Mouse (Mus musculus) thymus, postnatal 14 days (tissue): ENCODE measurements around the gene Cntln.

Source experiments
- DNase-seq: peaks from one replicate; pipeline ENCODE4 v3.0.0; 2021

Cntln gene

DNA sequence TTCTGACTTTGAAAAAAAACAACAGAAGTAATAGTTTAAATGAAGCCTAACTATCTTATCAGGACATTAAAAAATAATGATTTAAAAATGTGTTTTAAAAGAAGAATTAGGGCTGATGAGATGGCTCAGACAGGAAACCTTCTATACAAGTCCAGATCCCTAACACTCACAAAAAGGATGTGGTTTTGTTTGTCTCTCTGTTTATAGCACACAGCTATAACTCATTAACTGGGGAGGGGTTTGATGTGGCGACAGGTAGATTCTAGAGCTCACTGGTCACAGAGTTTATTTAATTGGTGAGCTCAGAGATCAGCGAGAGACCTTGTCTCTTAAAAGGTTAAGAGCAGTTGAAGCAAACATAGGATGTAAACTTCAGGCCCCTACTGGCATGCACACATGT is 175.5 kb downstream of the Cntln start:
- DNase-seq, result no peak

DNA sequence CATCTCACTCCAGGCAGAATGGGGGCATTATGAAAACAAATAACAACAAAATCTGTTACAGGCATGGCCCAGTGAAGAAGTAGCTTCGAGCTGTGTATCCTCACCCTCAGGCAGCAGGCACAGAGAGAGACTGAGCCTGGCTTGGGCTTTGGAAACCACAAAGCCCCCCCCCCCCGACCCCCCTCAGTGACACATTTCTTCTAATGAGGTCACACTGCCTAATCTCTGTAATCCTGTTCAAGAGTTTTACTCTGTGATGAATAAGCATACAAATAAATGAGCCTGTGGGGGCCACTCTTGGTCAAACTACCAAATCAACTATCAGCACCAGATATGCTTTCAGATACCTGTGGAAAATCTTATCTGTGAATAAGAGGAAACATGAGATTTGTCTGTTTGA is 177.6 kb downstream of the Cntln start:
- DNase-seq, result no peak

DNA sequence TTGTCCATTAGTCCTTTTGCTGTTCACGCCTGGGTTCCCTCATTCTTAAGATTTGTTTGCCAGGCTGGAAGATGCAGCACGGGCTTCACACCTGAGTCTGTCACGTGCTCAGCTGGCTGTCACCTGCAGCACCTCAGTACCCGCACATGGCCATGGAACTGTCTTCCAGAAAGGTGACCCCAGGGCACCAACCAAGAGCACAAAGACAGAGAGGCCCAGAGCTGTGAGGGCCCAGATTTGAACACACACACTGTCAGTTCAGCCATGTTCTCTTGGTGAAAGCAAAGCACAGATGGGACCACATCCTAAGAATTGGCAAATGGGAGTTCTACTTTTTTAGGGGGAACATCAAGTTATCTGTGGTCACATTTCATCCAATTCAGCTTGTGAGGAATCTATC is 211.9 kb downstream of the Cntln start:
- no peak for DNase-seq

DNA sequence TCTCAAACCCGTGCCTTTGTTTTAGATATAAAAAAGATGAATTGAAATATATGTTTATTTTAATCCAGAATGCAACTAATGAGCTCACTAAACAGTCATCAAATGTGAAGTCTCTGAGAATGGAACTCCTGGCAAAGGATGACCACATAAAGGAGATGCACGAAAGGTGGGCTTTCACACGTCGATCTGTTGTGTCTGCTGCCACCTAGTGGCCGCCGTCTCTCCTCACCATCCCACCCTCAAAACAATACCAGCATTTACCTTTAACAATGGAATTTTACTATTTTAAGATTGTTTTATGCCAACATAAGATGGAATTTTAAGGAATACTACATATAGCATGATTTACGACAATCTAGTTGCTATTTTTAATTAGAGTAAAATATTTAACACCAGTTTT is 212.6 kb downstream of the Cntln start:
- DNase-seq, result peak; percentile 58

DNA sequence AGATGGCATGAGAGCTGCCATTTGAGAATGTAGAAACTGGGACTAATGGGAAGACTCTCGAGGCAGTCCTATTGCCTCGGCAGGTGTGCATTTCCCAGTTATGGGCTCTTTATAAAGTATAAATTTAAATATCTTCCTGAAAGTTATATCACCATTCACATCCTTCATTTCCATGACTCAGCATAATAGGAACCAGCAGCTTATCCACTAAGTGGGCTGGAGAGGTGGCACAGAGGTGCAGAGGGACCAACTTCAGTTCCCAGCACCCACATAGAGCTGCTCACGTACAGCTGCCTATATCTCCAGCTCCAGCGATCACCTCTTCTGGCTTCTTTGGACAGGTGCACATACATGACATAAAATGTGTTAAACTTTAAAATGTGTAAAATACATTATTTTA is 218.1 kb downstream of the Cntln start:
- DNase-seq, result no peak

DNA sequence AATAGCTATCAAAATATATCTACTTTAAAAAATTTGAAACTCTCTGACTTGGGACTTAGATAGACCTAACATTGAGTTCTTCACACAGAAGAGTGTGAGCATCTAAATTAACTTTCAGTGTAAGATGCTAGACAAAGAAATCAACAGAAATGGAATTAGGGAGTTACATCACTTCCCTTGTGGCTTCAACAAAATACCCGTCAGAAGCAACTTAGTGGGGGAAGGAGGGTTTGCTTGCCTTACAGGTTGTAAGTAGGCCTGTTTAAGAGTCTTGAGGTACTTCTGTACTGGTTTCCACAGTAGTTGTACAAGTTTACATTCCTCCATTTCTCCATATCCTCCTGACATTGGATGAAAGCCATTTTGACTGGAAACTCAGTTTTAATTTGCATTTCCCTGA is 222.3 kb downstream of the Cntln start:
- no peak for DNase-seq

DNA sequence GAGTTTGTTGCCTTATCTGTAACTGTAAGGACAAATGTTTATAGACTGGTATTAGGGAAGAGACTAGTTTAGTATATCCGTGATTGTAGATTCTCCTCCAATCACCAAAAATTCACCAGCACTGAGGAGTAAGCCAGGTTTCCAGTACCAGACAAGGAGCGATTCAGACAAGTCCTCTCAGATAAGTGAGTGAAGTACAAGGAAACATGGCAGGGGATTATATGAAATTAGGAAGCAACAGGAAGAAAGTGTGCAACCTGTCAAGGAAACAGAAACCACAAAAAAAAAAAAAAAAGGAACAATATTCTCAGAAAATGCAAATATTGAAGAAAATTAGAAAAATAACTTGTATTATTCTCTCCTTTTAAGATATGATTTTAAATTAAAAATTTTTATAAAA is 222.9 kb downstream of the Cntln start:
- DNase-seq, result no peak

DNA sequence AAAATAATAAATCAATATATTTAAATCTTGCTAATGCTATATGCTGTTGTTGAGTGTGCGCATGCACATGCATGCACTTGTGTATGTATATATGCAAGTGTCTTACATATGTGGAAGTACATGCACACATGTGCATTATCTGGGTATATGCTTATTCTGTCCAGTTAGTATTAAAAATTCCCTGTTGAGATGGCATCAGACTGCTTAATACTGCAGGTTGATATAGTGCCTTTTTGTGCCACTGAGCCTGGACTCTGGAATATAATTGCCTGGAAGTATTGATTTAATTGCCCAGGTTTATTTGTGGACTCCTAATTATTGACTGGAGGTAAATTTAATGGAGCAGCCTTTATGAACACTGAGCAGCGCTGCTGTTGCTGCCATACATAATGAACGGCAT is 236.2 kb downstream of the Cntln start:
- no peak for DNase-seq

DNA sequence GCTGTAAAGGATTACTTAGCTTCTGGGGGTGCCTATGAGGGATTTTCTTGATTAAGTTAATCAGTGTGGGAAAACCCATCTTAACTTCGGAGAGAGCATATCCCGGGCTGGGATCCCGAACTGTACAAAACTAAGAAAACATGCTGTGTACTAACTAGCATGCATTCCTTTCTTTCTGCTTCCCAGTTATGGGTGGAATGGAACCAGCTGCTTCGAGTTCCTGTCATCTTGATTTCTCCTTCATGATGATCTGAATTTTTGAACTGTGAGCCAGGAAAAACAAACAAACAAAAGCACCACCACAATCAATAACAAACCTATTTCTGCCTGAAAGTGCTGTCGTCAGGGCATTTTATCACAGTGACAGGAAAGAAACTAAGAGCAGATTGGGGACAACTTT is 265.6 kb downstream of the Cntln start:
- DNase-seq, result no peak

DNA sequence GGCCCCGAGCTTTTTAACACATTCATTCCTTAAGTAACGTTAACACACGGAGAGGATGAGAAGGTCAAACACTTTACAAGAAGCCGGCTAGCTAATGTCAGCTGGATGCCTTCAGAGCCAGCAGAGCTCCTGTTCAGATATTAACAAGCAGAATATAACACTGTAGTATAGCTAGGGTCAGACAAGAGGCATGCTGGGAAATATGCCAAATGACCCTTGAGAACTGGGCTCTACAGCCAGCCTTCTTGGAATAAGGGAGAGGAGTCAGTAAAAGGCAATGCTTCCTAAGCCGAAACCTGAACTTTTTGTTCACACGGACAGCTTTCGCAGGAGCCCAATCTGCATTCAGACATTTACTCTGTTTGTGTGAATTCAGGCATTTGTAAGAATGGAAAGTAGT is 267.8 kb downstream of the Cntln start:
- DNase-seq, result no peak

DNA sequence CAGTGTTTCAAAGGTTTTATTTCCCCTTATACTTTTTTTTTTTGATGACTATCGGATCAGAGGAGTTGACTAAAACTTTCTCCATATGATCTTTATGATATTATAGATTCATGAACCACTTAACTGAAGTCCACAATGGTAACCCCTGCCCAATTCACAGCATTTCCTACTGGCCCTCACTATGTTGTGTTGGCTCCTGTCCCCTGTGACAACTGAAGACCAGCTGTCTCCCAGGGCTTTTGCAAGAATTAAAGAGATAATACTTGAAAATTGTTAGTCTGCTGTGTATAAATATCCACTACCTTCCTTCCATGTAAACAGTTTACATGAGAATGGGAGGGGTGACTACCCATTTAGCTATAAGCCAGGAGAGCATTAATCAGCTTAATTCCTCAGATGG is 270.3 kb downstream of the Cntln start:
- no peak for DNase-seq

DNA sequence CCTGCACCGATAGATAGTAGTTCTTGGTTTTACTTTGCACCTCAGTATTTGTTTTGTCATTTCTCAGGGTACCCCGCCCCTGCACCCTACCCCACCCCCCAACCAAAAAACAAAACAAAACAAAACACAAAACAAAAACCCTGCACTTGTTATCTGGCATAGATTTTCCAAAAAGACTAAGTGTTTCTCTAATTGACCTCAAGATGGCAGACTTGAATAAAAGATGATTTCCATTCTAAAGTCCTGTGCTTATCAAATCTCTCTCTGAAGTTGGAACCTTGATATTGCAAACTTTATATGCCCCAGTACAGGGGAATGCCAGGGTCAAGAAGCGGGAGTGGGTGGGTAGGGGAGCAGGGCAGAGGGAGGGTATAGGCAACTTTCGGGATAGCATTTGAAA is 277.0 kb downstream of the Cntln start:
- DNase-seq, result no peak

DNA sequence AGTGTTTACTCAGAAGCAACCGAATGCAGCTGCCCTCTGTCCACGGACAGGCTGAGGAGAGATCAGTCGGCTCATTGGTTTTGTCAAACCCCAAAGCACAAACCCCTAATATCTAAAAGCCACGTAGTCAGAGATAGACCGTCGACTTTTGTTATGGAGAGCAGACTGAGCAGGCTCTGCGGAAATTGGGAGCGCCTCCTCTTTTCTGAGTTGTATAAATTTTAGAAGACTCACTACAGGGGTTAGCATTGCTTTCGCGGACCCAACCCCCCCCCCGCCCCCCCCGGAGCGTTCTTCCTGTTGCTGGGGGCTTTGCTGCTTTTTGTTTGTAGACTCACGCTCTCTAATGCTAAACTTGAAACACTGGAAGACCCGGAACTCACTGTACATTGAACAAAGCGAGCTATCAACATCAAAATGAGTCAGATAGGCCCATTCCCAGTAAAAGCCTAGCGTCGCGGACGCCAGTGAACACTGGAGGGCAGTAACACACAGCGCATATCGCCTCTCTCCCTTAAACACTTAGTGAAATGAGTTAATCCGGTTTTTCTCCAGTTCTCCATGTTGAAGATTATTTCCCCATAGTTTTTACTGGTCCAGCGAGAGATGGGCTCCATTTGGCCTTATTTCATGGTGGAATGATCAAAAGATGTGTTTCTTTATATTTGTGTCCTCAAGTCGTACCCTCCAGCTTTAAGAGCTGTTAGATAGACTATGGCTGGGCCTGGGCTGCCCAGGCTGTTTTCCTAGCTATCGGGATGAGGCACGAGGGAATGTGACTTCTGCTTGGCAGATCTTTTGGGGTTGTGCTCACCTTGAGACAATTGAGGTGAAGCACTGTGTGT is 278.6 kb downstream of the Cntln start:
- DNase-seq, result no peak

DNA sequence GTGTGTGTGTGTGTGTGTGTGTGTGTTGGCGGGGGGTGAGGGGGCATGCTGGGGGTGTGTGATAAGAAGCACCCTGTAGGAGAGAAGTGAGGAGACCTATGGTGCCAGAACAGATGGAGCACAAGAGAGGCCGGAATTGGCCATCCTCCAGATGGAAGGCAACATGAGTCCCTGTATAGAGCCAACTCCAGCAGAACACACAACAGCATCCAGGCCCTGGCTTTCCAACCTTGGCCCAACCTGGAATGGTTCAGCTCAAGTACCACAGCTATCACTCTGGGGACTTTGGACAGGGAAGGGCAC is 279.2 kb downstream of the Cntln start:
- DNase-seq, result no peak

DNA sequence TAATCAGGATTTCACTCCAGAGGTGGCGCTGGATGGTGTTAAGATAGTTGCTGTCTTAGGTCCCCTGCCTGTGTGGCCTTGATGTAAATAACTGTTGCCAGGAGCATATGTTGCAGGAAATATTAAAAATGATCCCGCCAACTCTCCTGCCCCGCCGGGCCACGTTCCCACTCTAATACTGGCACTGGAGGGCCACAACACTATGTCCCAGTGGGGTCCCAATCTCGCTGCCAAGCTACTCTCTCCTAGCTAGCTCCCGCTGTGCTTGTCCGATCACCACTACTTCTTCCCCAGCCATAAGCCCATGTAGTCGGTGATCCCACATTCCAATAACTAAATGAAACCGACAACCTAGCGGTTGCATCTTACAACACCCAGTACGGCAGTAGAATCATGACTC is 283.9 kb downstream of the Cntln start:
- DNase-seq, result no peak

DNA sequence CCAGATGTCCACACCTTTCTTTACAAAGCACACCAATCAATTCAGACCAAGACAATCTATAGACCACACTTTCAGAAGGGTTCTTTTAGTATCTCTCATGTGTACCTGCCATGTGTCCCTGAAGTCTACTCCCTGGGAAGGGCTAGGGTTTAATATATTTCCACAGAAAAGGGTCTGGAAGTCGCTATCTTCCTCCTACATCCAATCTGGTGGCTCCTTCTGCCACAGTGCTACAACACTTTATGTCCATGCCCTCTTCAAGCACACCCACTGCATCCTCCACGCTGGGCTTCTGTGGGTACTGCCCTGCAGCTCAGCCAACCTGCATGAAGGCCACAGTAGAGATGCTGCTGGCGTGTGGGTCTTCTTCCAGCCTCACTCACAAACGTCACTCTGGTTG is 291.4 kb downstream of the Cntln start:
- DNase-seq, result no peak

DNA sequence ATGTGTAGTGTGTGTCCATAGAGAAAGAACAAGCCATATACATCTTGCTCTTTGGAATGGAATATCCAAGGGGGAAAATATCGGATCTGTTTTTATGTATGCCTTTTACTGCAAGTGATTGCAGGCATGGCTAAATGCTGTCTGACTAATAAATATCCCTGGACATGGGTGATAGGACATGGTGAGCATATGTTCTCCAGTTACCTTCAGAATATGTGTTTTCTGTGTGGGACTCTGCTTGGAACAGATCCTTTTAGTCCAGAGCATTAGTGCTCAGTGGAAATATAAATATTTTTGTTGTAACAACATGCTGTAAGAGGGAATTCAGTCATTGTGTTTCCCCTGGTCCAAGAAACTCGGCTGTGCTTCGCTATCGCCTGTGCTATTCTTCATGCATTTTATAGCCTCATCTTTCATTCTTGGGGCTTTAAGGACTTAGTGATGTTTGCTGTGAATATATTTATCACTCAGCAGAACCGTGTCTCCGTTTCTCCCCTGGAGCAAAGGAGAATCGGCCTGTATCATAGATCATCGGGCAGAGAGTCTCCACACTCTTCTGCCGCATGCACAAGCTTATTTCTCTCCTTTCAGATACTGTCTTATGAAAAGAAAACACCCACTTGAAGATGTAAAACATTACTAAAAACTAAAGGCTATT is 294.4 kb downstream of the Cntln start:
- DNase-seq, result no peak
